Mouse (Mus musculus): ENCODE measurements around the gene Etv6. TPM values are rescaled to one million over a fixed set of nuclear protein-coding genes. Genes with fewer than 3 reads are reported as not detected.

Gene Etv6
- total and polyA plus RNA-seq, 3 experiments = 10.4 to 58.9 (median 28.9) TPM

DNA sequence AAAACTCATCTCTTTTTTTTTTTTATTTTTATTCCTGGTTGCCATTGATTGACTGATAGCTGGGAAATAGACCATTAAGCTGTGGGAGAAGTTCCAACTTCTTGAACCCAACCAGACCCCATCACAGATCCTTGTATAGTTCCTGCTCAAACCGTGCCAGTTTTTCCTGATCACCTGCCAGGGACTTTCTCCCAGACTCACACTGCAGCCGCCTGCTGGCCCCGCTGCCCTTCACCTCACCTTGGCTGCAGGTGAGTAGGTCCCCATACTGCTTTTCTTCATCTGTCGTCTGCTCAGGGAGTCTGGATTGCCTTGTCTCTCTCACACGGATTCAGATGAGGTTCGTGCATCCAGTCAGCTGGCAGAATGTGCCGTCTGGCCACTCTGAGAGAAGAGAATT is 18.1 kb downstream of the Etv6 start:
- H3K4me3 ChIP-seq (ENCODE audit: low read depth, low read length) = no peak overlapping the region
- ATAC-seq (ENCODE audit: extremely low read depth, insufficient number of reproducible peaks, low FRiP score, poor library complexity, severe bottlenecking) = no peak
- TF ChIP-seq GATA1 (IDR thresholded peaks at IDR 0.05; ENCODE audit: borderline replicate concordance, low read length) (no peak), CTCF (IDR thresholded peaks at IDR 0.05; ENCODE audit: low read depth, low read length) (no peak)
- no peaks in the 10 kb centered on the region for H3K27me3 ChIP-seq (ENCODE audit: insufficient read depth, low read length)
- H3K36me3 ChIP-seq (replicated peaks) = peaks cover 75% of the 10 kb centered on the region
- peaks cover 9% of the 10 kb centered on the region for H3K4me1 ChIP-seq (ENCODE audit: insufficient read depth, low read depth, low read length)
- DNase-seq (ENCODE audit: low spot score) = no peak
- no peaks in the 10 kb centered on the region for H3K9me3 ChIP-seq (replicated peaks)

DNA sequence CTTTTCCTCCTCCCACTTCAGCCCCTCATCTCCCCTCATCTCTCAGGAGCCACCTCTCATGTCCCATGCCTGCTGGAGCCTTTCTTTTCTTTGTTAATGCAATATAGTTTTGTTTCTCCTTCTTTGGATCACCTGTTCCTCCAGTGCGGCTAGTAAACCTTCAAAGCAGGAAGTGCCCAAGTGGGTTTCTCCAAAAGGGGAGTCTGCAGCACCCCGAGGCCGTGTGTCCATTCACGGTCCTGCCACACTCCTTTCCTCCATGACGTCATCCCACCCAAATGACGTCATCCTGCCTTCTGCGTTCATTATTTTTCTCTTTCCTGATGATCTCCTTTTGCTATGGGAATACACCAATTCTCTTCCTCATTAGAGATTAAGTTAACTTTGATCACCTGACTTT is 20.1 kb downstream of the Etv6 start:
- peaks cover 82% of the 10 kb centered on the region for H3K36me3 ChIP-seq (replicated peaks)

DNA sequence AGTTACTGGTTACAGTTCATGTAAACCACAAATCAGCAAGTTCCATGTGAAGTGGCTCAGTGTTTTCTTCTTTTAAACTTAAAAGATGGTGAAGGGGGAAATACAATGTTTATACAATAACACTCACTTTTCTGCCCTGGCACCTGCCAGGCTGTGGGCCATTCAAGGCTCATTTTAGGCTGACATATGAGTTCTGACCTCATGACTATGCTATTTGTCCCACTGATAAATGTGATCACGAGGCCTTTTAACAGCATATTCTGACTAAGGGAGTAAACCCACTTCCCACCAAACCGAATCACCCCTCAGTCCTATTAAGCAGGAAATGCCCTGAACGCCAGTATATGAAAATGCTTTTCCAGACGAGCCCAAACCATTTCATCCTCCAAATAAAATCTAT is 23.0 kb downstream of the Etv6 start:
- H3K4me3 ChIP-seq (ENCODE audit: low read depth, low read length) = no peak overlapping the region
- ATAC-seq (ENCODE audit: extremely low read depth, insufficient number of reproducible peaks, low FRiP score, poor library complexity, severe bottlenecking) = no peak
- peaks cover 6% of the 10 kb centered on the region; the same call in 1 of the 2 replicates for H3K4me1 ChIP-seq (ENCODE audit: insufficient read depth, low read depth, low read length)
- H3K9me3 ChIP-seq (replicated peaks) = no peaks in the 10 kb centered on the region
- no peak for DNase-seq (ENCODE audit: low spot score)
- H3K36me3 ChIP-seq (replicated peaks) = peaks cover 71% of the 10 kb centered on the region
- no peak for TF ChIP-seq GATA2 (IDR thresholded peaks at IDR 0.05; ENCODE audit: borderline replicate concordance, low read depth, low read length)
- no peak for TF ChIP-seq POLR2AphosphoS5 (IDR thresholded peaks at IDR 0.05; ENCODE audit: insufficient replicate concordance, low read depth, low read length)
- TF ChIP-seq TAL1 (conservative IDR thresholded peaks at IDR 0.05; ENCODE audit: low read depth, low read length) = no peak
- TF ChIP-seq CTCF (IDR thresholded peaks at IDR 0.05; ENCODE audit: low read depth, low read length) = no peak
- TF ChIP-seq GATA1 (IDR thresholded peaks at IDR 0.05; ENCODE audit: borderline replicate concordance, low read length) = no peak
- H3K27me3 ChIP-seq (ENCODE audit: insufficient read depth, low read length) = no peaks in the 10 kb centered on the region

More for the DNA sequence above, 20.1 kb downstream of the Etv6 start:
- Histone ChIP-seq H3K4me1 (ENCODE audit: insufficient read depth, low read depth, low read length) (peaks cover 6% of the 10 kb centered on the region; the same call in 1 of the 2 replicates), H3K9me3 (replicated peaks) (no peaks in the 10 kb centered on the region), H3K4me3 (ENCODE audit: low read depth, low read length) (no peak overlapping the region), H3K27me3 (ENCODE audit: insufficient read depth, low read length) (no peaks in the 10 kb centered on the region)
- TF ChIP-seq CTCF (IDR thresholded peaks at IDR 0.05; ENCODE audit: low read depth, low read length) = no peak
- no peak for TF ChIP-seq TAL1 (conservative IDR thresholded peaks at IDR 0.05; ENCODE audit: low read depth, low read length)
- no peak for TF ChIP-seq POLR2AphosphoS5 (IDR thresholded peaks at IDR 0.05; ENCODE audit: insufficient replicate concordance, low read depth, low read length)
- TF ChIP-seq GATA2 (IDR thresholded peaks at IDR 0.05; ENCODE audit: borderline replicate concordance, low read depth, low read length) = no peak
- no peak for TF ChIP-seq GATA1 (IDR thresholded peaks at IDR 0.05; ENCODE audit: borderline replicate concordance, low read length)
- ATAC-seq (ENCODE audit: extremely low read depth, insufficient number of reproducible peaks, low FRiP score, poor library complexity, severe bottlenecking) = no peak
- DNase-seq (ENCODE audit: low spot score) = no peak

- ATAC-seq (ENCODE audit: extremely low read depth, insufficient number of reproducible peaks, low FRiP score, poor library complexity, severe bottlenecking) (no peak), DNase-seq (ENCODE audit: low spot score) (no peak)
- Histone ChIP-seq H3K4me3 (ENCODE audit: low read depth, low read length) (no peak overlapping the region), H3K27me3 (ENCODE audit: insufficient read depth, low read length) (no peaks in the 10 kb centered on the region), H3K4me1 (ENCODE audit: insufficient read depth, low read depth, low read length) (peaks cover 9% of the 10 kb centered on the region), H3K9me3 (replicated peaks) (no peaks in the 10 kb centered on the region), H3K36me3 (replicated peaks) (peaks cover 71% of the 10 kb centered on the region)
- TF ChIP-seq POLR2AphosphoS5 (IDR thresholded peaks at IDR 0.05; ENCODE audit: insufficient replicate concordance, low read depth, low read length) (no peak), GATA2 (IDR thresholded peaks at IDR 0.05; ENCODE audit: borderline replicate concordance, low read depth, low read length) (no peak), TAL1 (conservative IDR thresholded peaks at IDR 0.05; ENCODE audit: low read depth, low read length) (no peak), CTCF (IDR thresholded peaks at IDR 0.05; ENCODE audit: low read depth, low read length) (no peak), GATA1 (IDR thresholded peaks at IDR 0.05; ENCODE audit: borderline replicate concordance, low read length) (no peak)
Measured at GRCm38 (mm10) chr6:134058886-134059551, 23.5 kb downstream of the Etv6 start.

DNA sequence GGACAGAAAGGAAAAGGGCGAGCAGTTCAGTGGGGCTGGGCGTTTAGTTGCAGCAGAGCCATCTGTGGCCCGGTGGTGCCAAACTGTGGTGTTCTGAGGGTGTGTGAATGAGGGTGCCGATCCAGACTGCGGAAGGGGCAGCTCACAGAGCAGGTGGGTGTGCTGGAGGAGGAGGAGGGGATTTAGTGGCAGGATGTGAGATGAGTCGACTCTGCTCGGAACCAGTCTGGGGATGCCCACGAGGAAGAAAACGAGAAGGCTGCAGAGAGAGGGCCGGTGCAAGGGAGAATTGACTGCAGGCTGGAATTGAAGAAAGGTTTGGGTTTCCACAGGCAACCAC is 24.0 kb downstream of the Etv6 start:
- ATAC-seq (ENCODE audit: extremely low read depth, insufficient number of reproducible peaks, low FRiP score, poor library complexity, severe bottlenecking) (no peak), DNase-seq (ENCODE audit: low spot score) (no peak)
- Histone ChIP-seq H3K4me3 (ENCODE audit: low read depth, low read length) (no peak overlapping the region), H3K36me3 (replicated peaks) (peaks cover 69% of the 10 kb centered on the region), H3K27me3 (ENCODE audit: insufficient read depth, low read length) (no peaks in the 10 kb centered on the region), H3K4me1 (ENCODE audit: insufficient read depth, low read depth, low read length) (peaks cover 10% of the 10 kb centered on the region), H3K9me3 (replicated peaks) (no peaks in the 10 kb centered on the region)
- TF ChIP-seq POLR2AphosphoS5 (IDR thresholded peaks at IDR 0.05; ENCODE audit: insufficient replicate concordance, low read depth, low read length) = no peak
- no peak for TF ChIP-seq GATA2 (IDR thresholded peaks at IDR 0.05; ENCODE audit: borderline replicate concordance, low read depth, low read length)
- no peak for TF ChIP-seq TAL1 (conservative IDR thresholded peaks at IDR 0.05; ENCODE audit: low read depth, low read length)
- TF ChIP-seq GATA1 (IDR thresholded peaks at IDR 0.05; ENCODE audit: borderline replicate concordance, low read length) = no peak
- no peak for TF ChIP-seq CTCF (IDR thresholded peaks at IDR 0.05; ENCODE audit: low read depth, low read length)

DNA sequence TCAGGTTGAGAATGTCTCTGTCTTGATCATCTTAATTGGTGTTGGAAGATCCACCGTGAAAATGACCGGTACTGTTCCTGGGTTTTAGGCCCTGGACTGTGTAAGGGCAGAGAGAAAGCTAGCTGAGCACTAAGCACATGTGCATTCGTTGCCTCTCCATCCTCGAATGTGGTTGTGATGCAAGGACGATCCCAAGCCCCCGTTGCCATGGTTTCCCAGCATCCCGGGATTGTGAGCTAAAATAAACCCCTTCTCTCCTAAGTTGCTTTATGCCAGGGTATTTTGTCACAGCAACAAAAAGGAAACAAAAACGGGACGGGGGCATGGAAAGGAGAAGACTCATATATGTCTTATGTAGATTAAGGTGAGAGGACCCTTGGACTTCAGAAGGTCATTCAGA is 24.5 kb downstream of the Etv6 start:
- DNase-seq (ENCODE audit: low spot score) (no peak), ATAC-seq (ENCODE audit: extremely low read depth, insufficient number of reproducible peaks, low FRiP score, poor library complexity, severe bottlenecking) (no peak)
- Histone ChIP-seq H3K9me3 (replicated peaks) (no peaks in the 10 kb centered on the region), H3K27me3 (ENCODE audit: insufficient read depth, low read length) (no peaks in the 10 kb centered on the region), H3K36me3 (replicated peaks) (peaks cover 69% of the 10 kb centered on the region), H3K4me3 (ENCODE audit: low read depth, low read length) (no peak overlapping the region), H3K4me1 (ENCODE audit: insufficient read depth, low read depth, low read length) (peaks cover 15% of the 10 kb centered on the region)
- TF ChIP-seq GATA1 (IDR thresholded peaks at IDR 0.05; ENCODE audit: borderline replicate concordance, low read length) (no peak), CTCF (IDR thresholded peaks at IDR 0.05; ENCODE audit: low read depth, low read length) (no peak), GATA2 (IDR thresholded peaks at IDR 0.05; ENCODE audit: borderline replicate concordance, low read depth, low read length) (no peak), TAL1 (conservative IDR thresholded peaks at IDR 0.05; ENCODE audit: low read depth, low read length) (no peak), POLR2AphosphoS5 (IDR thresholded peaks at IDR 0.05; ENCODE audit: insufficient replicate concordance, low read depth, low read length) (no peak)

Data from G1E (cell line).